Mouse (Mus musculus) liver, embryonic 16.5 days (tissue): ENCODE measurements around the gene Qprt. TPM values are rescaled to one million over a fixed set of nuclear protein-coding genes. Genes with fewer than 3 reads are reported as not detected.

Source experiments
- ATAC-seq: fragments of 200-750 bp; cut with Nextera tagmentation; 2 replicates; pipeline ENCODE4 v1.8.0; 2017; ENCODE audit warnings: low read depth, mild to moderate bottlenecking, moderate number of reproducible peaks, moderate library complexity
- H3K27ac ChIP-seq: fragments of 300-500 bp; sonication (generic); 2 replicates; pipeline ENCODE4 v1.5.1; 2014; ENCODE audit warnings: mild to moderate bottlenecking, low read length
- H3K27me3 ChIP-seq: fragments of 300-500 bp; sonication (generic); 2 replicates; pipeline ENCODE4 v1.6.1; 2014; ENCODE audit warnings: low read depth, low read length, mixed read lengths; ENCODE audit not compliant: control insufficient read depth, insufficient read depth
- H3K36me3 ChIP-seq: fragments of 300-500 bp; sonication (generic); 2 replicates; pipeline ENCODE4 v1.6.1; 2014; ENCODE audit warnings: mild to moderate bottlenecking; ENCODE audit not compliant: control insufficient read depth, insufficient read depth
- H3K4me1 ChIP-seq: fragments of 300-500 bp; sonication (generic); 2 replicates; pipeline ENCODE4 v1.6.1; 2014; ENCODE audit warnings: low read depth, low read length, mixed read lengths; ENCODE audit not compliant: control insufficient read depth
- H3K4me2 ChIP-seq: fragments of 300-500 bp; sonication (generic); 2 replicates; pipeline ENCODE4 v1.6.1; 2014; ENCODE audit warnings: low read depth, low read length, mixed read lengths
- H3K4me3 ChIP-seq: fragments of 300-500 bp; sonication (generic); 2 replicates; pipeline ENCODE4 v1.5.1; 2014; ENCODE audit warnings: low read depth, mild to moderate bottlenecking, low read length
- H3K9ac ChIP-seq: fragments of 300-500 bp; sonication (generic); 2 replicates; pipeline ENCODE4 v1.6.1; 2014; ENCODE audit warnings: low read depth, low read length
- H3K9me3 ChIP-seq: fragments of 300-500 bp; sonication (generic); replicated peaks from 2 replicates; pipeline ENCODE4 v1.6.1; 2016; ENCODE audit warnings: low read length; ENCODE audit not compliant: control insufficient read depth
- WGBS: fragments of 180-500 bp; shearing (Covaris S2); extraction: QIAGEN DNeasy Blood & Tissue Kit; methylation state at CpG from one replicate; pipeline ENCODE4 v1.1.7; 2014; ENCODE audit not compliant: insufficient replicate concordance; 5-methylcytosine and 5-hydroxymethylcytosine counted together
- polyA plus RNA-seq: library from polyadenylated mRNA; unstranded; fragments of >200 nt; fragmentation: Nextera tagmentation; extraction: Ambion mirVana; gene quantifications from 2 replicates; pipeline ENCODE4 v1.2.1, GENCODE M21; 2015

Gene Qprt
- polyA plus RNA-seq, 1 experiment from 2014 or later, result 76.6 TPM

- H3K27ac ChIP-seq, result no peak overlapping the region; the same call in 1 of the 2 replicates
- ATAC-seq, result no peak
Observed at GRCm38 (mm10) chr7:127117948-127118347, 4.1 kb downstream of the Qprt start.

GRCm38 (mm10) chr7:127116331-127116935 is 5.6 kb downstream of the Qprt start:
- no peaks in the 10 kb centered on the region for H3K27me3 ChIP-seq
- H3K9ac ChIP-seq, result no peak overlapping the region
- H3K36me3 ChIP-seq, result no peaks in the 10 kb centered on the region
- 58% methylated on average over 11 of the region's 11 CpGs for WGBS
- peaks cover 37% of the 10 kb centered on the region for H3K4me1 ChIP-seq
- H3K9me3 ChIP-seq, result no peaks in the 10 kb centered on the region
- H3K4me3 ChIP-seq, result no peak overlapping the region
- no peak overlapping the region for H3K27ac ChIP-seq
- ATAC-seq, result no peak
- H3K4me2 ChIP-seq, result no peak overlapping the region

More at GRCm38 (mm10) chr7:127117948-127118347, 4.1 kb downstream of the Qprt start:
- 50% methylated on average over 5 of the region's 5 CpGs for WGBS
- no peak overlapping the region for H3K4me2 ChIP-seq
- no peaks in the 10 kb centered on the region for H3K9me3 ChIP-seq
- H3K4me1 ChIP-seq, result peaks cover 26% of the 10 kb centered on the region
- no peak overlapping the region for H3K9ac ChIP-seq
- no peaks in the 10 kb centered on the region for H3K36me3 ChIP-seq
- no peak overlapping the region for H3K4me3 ChIP-seq
- H3K27me3 ChIP-seq, result no peaks in the 10 kb centered on the region

- Histone ChIP-seq H3K36me3 (no peaks in the 10 kb centered on the region), H3K4me1 (peaks cover 40% of the 10 kb centered on the region), H3K9me3 (no peaks in the 10 kb centered on the region), H3K9ac (no peak overlapping the region), H3K4me3 (no peak overlapping the region), H3K27ac (no peak overlapping the region), H3K27me3 (no peaks in the 10 kb centered on the region), H3K4me2 (no peak overlapping the region)
- no peak for ATAC-seq
- WGBS, result 62% methylated on average over 11 of the region's 11 CpGs
Observed at GRCm38 (mm10) chr7:127114920-127115319, 7.1 kb downstream of the Qprt start.

GRCm38 (mm10) chr7:127113614-127114259 is 8.3 kb downstream of the Qprt start:
- Histone ChIP-seq H3K4me3 (no peak overlapping the region), H3K27me3 (no peaks in the 10 kb centered on the region), H3K36me3 (no peaks in the 10 kb centered on the region), H3K4me1 (peaks cover 40% of the 10 kb centered on the region), H3K9ac (no peak overlapping the region), H3K27ac (no peak overlapping the region), H3K4me2 (peak overlapping the region; percentile 4; the same call in 1 of the 2 replicates), H3K9me3 (no peaks in the 10 kb centered on the region)
- no peak for ATAC-seq
- 36% methylated on average over 12 of the region's 12 CpGs for WGBS

- H3K4me2 ChIP-seq, result no peak overlapping the region
- H3K9ac ChIP-seq, result no peak overlapping the region
Observed at GRCm38 (mm10) chr7:127112921-127113597, 9.0 kb downstream of the Qprt start.

GRCm38 (mm10) chr7:127112251-127112841 is 9.7 kb downstream of the Qprt start:
- Histone ChIP-seq H3K36me3 (no peaks in the 10 kb centered on the region), H3K4me3 (no peak overlapping the region), H3K9me3 (no peaks in the 10 kb centered on the region), H3K4me1 (peaks cover 29% of the 10 kb centered on the region), H3K9ac (no peak overlapping the region), H3K27me3 (no peaks in the 10 kb centered on the region), H3K27ac (0 out of 2 replicates have a peak overlapping the region, but pooled peaks have one; percentile 9), H3K4me2 (no peak overlapping the region)
- no peak for ATAC-seq
- 61% methylated on average over 12 of the region's 12 CpGs for WGBS

More at GRCm38 (mm10) chr7:127112921-127113597, 9.0 kb downstream of the Qprt start:
- Histone ChIP-seq H3K4me1 (peaks cover 36% of the 10 kb centered on the region), H3K27ac (0 out of 2 replicates have a peak overlapping the region, but pooled peaks have one; percentile 9), H3K4me3 (no peak overlapping the region), H3K36me3 (no peaks in the 10 kb centered on the region), H3K27me3 (no peaks in the 10 kb centered on the region), H3K9me3 (no peaks in the 10 kb centered on the region)
- no peak for ATAC-seq
- WGBS, result 33% methylated on average over 9 of the region's 9 CpGs

GRCm38 (mm10) chr7:127111461-127111860 is 10.6 kb downstream of the Qprt start:
- H3K4me2 ChIP-seq, result no peak overlapping the region
- no peak overlapping the region for H3K27ac ChIP-seq
- H3K4me3 ChIP-seq, result no peak overlapping the region
- H3K9ac ChIP-seq, result no peak overlapping the region
- H3K36me3 ChIP-seq, result no peaks in the 10 kb centered on the region
- 33% methylated on average over 6 of the region's 6 CpGs for WGBS
- ATAC-seq, result peak; percentile 54; the same call in 1 of the 2 replicates
- no peaks in the 10 kb centered on the region for H3K9me3 ChIP-seq
- H3K27me3 ChIP-seq, result no peaks in the 10 kb centered on the region
- peaks cover 27% of the 10 kb centered on the region for H3K4me1 ChIP-seq

- no peak overlapping the region for H3K27ac ChIP-seq
- WGBS, result 40% methylated on average over 18 of the region's 18 CpGs
- H3K27me3 ChIP-seq, result no peaks in the 10 kb centered on the region
- no peak overlapping the region for H3K9ac ChIP-seq
- H3K9me3 ChIP-seq, result no peaks in the 10 kb centered on the region
- H3K36me3 ChIP-seq, result no peaks in the 10 kb centered on the region
- H3K4me2 ChIP-seq, result no peak overlapping the region
- ATAC-seq, result 0 out of 2 replicates have a peak, but pooled peaks have one; percentile 37
- no peak overlapping the region for H3K4me3 ChIP-seq
- peaks cover 27% of the 10 kb centered on the region for H3K4me1 ChIP-seq
Observed at GRCm38 (mm10) chr7:127110239-127111007, 11.6 kb downstream of the Qprt start.
